Mouse (Mus musculus): Measurements from ENCODE around the gene Saal1.

DNA sequence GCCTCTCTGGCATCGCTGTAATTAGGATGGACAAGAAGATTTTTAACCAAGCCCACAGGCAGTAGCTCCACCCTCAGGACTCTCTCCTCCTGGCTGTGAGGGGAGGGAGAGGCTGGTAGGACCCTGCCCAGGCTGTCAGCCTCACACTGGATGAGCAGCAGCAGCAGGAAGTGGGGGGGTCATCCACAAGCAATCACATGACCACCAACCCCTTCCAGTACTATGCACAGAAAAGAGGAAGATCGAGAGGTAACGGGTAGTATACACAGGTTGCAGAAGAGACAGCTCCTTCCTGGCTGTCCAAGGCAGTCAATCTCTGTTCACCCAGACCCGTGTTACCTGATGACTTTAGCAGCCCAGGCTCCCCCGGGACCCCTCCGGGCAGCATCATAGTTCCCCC lies 1.8 kb upstream of the Saal1 start:
- TF ChIP-seq POLR2A (IDR thresholded peaks at IDR 0.05; ENCODE audit: low read depth, low read length) (no peak), CTCF (IDR thresholded peaks at IDR 0.05; ENCODE audit: extremely low read depth, insufficient read depth, insufficient read length, insufficient replicate concordance) (no peak)
